Mouse (Mus musculus): ENCODE results near the gene Fam193a.

DNA sequence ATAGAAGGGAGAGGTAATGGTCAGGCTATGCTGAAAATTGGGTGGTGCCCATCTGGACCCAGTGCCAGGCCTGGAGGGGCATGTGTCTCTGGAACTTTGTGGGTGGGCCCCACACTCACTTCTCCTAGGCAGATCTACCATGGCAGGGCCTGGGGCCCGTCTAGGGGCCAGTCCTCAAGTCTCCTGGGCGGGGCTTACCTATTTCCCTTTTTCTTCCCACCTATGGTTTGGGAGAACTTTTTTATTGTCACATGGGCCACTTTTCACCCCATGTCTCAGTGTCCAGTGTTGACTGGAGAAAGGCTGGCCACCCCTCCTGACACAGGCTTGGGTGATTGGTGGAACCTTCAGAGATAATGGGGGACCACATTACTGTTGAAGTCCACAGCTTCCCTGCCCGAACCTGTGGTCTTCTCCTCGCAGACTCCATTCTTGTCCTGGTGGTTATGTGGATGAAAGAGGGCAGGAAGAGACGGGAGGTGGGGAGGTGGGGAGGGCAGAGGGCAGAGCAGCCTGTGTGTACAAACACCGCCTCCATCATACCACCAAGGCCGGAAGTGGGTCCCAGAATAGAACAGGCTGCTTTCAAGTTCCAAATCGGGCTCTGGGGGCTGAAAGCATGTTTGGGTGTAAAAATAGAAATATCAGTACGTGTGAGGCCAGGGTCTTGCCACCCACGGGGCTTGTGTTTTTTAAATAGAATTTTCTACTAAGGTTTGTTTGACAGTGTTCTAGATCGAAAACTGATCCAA lies 150.9 kb downstream of the Fam193a start:
- TF ChIP-seq GATA1 (IDR thresholded peaks at IDR 0.05; ENCODE audit: borderline replicate concordance, low read length) (no peak), FLI1 (IDR thresholded peaks at IDR 0.05; ENCODE audit: low read length) (no peak)

Data from megakaryocyte, embryonic 14.5 days (primary cell).